Mouse (Mus musculus) layer of hippocampus, postnatal 25 days (tissue): ENCODE measurements around the gene Mt1. TPM values are rescaled to one million over a fixed set of nuclear protein-coding genes. Genes with fewer than 3 reads are reported as not detected.

Experiments
- DNase-seq, 2 experiments: peaks; one replicate each; pipeline ENCODE4 v3.0.0; 2022; ENCODE audit warnings: mixed read lengths in 2 of 2, low spot score in 1 of 2; ENCODE audit errors: extremely low spot score in 1 of 2
- total RNA-seq, 2 experiments: library from RNA; stranded (reverse); gene quantifications; 2 replicates each; pipeline ENCODE4 v1.2.3; 2021

Gene Mt1
- total RNA-seq, 2 experiments from 2014 or later, result 584 to 804 TPM

DNA sequence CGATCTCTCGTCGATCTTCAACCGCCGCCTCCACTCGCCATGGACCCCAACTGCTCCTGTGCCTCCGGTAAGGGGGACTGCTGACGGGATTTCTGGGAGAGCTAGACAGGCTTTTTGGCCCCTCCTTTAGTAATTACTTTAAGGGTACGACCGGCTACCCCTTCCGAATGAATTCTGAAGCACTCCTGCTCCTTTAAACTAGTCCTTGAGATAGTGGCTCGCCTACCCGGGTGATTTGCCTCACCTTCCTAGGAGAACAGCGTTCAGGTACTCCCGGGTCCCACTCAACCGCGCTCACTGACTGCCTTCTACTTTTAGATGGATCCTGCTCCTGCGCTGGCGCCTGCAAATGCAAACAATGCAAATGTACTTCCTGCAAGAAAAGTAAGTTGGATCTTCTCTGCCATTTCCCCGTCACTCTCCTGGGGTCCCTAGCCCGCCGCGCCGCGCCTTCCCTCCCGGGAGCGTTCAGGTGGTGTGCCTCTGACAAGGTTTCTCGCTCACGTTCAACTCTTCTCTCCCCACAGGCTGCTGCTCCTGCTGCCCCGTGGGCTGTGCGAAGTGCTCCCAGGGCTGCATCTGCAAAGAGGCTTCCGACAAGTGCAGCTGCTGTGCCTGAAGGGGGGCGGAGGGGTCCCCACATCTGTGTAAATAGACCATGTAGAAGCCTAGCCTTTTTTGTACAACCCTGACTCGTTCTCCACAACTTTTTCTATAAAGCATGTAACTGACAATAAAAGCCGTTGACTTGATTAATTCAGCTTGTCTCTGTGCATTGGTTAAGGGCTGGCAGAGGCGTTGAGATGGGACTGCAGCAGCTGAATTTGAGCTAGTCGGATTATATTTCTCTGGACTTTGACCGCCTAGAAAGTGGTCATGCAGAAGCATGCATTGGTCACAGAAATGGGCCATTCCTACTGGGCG, 5.8 kb upstream of the Mt1 start:
- DNase-seq, result peak in 1 of 2 experiments; percentile 42

DNA sequence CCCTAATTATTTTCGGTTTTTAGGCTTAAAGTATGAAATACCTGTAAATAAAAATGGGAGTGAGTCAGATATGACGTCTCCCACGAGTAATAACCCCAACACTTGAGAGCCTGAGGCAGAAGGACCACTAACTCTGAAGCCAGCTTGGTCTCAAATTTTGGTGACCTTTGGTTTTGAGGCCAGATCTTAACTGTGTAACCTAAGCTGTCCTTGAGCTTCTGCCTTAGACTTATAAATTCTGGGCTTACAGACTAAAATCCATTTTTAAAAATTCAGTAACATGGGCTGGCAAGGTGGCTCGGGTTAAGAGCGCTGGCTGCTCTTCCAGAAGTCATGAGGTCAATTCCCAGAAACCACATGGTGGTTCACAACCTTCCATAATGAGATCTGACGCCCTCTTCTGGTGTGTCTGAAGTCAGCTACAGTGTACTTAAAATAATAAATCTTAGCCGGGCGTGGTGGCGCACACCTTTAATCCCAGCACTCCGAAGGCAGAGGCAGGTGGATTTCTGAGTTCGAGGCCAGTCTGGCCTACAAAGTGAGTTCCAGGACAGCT, 5.0 kb upstream of the Mt1 start:
- DNase-seq, result no peak

DNA sequence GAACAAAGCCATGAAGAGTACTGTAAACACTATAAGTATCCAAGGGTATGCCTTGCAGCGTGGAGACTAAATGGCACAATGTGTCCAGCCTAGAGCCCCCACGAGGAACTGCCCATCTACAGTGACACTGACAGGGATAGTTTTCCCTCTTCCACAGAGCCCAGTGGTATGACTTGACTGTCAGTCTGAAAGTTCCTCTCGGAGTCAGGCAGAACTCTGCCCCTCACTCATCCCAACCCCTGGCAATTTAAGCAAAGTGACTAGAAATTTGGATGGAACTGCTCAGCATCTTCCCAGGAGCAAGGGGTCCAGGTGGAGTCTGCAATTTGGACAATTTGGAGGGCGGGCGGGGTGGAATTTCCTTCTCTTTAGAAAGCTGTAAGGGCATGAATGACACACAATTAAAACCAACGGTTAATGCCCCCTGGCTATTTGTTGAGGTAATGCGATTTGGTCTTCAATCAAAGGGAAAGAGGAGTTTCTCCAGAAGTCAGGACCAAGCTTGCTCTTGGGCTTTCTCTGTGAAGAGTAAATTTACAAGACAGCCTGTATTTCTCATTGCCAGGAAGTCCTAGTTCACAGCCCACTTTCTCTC, 4.2 kb upstream of the Mt1 start:
- DNase-seq, result no peak

DNA sequence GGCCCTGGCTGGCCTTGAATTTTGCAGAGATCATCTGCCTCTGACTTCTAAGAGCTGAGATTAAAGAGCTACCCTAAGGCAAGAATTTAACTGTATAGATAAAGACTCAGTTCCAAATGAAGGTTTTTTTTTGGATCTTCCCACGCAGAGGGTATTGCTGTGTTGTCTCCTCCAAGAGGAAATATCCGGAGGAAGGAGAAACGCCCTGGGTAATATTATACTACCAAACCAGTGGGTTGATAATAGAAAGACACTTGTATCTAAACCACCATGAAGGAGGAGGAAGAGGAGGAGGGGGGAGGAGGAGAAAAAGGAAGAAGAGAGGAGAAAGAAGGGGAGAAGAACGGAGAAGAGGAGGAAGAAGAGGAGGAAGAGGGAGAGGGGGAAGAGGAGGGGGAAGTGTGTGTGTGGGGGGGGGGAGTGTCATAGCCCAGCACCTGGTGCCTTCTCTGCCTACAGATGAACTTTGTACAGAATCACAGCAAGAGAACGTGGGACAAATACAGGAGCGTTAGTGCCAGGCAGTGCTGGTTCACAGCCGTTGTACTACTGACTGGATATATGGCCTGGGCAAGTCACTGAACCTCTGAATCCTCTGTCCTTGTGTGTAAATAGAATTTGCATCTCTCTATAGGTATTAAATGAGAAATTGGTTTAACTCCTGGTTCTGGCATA, 1.0 kb upstream of the Mt1 start:
- DNase-seq, result no peak

DNA sequence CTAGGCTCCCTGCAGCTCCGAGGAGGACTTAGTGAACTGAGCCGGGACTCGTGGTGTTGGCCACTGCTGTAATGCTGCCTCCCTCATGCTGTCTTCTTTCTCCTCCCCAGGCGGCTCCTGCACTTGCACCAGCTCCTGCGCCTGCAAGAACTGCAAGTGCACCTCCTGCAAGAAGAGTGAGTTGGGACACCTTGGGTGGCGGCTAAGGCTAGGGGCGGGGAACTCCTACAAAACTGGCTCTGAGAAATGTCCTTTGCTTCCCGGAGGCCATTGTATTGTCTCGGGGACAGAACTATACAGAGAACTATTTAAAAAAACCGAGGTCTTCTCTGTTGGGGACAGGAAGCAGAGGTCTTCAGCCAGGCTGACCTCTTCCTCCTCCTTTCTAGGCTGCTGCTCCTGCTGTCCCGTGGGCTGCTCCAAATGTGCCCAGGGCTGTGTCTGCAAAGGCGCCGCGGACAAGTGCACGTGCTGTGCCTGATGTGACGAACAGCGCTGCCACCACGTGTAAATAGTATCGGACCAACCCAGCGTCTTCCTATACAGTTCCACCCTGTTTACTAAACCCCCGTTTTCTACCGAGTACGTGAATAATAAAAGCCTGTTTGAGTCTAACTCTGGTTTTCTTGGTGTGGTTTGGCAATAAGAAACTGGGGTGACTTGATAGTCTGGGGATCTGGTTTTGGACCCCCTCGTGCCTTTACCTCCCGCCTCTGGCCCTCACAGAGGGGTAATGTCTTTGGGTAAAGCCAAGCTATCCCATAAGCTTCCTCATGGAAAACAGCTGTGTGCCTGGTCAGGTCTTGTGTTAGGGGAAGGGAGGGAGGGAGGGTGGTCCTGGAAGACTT, 1.1 kb downstream of the Mt1 start:
- DNase-seq, result no peak

DNA sequence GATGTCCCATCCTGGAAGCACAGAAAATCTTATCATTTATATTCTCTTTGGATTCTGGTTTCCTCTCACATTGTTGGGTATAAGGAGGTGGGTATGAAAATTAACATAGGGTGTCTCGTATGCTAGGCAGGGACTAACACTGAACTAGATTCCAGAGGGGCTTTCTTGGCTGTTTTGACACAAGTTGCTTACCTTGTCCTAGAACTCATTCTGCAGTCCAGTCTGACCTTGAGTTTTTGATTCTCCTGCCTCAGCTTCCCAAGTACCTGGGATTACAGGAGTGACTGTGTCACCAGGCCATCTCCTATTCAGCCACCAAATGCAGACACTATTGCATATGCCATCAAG, 1.7 kb downstream of the Mt1 start:
- no peak for DNase-seq

DNA sequence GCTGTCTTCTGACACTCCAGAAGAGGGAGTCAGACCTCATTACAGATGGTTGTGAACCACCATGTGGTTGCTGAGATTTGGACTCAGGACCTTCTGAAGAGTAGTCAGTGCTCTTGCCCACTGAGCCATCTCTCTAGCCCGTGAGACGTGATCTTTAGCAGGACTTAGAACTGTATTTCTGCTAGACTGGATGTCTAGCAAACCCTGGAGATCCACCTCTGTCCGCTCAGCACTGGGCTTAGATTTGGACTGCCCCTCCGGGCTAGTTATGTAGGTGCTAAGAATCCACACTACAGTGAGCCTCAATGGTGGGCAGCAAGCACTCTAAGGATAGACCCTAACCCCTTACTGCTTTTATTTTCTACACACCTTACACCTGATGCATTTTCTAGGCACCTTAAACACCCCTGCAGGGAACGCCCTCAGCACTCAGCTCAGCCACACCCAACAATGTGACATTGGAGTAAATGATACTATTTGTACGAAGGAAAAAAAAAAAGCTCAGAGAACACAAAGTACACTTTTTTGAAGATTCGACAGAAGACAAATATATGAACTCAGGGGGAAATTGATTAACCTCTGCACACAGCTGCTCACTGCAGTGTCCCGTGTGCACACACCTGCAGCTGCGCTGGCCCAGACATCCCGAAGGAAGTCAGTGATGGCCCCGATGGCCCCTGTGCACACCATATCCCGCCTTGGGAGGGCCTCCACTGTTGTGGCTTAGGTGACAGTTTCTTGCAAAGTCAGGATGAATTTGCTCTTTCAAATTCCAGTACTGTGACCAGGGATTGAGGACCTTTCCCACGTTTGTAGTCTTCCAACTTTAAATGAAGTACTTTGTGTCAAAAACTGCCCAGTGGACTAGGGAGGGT, 3.4 kb downstream of the Mt1 start:
- no peak for DNase-seq

DNA sequence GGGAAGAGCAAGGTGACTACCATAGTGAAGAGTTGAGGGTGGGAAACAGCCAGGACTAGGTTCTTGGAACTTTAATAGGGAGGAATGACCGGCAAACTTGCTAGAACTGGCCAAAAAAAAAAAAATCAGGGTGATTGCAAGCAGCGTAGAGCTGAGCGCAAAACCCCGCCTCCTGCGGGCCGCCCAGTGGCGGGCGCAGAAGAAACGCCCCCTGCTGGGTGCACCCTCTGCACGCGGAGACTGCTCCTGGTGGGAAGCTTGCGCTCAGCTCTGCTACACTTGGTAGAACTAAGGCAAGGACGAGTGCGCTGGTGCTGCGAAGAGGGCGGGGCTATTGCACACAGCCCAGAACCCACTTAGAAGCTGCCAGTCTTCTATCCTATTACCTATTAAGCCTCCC, 4.2 kb downstream of the Mt1 start:
- peak; percentile 47 to 69 for DNase-seq

DNA sequence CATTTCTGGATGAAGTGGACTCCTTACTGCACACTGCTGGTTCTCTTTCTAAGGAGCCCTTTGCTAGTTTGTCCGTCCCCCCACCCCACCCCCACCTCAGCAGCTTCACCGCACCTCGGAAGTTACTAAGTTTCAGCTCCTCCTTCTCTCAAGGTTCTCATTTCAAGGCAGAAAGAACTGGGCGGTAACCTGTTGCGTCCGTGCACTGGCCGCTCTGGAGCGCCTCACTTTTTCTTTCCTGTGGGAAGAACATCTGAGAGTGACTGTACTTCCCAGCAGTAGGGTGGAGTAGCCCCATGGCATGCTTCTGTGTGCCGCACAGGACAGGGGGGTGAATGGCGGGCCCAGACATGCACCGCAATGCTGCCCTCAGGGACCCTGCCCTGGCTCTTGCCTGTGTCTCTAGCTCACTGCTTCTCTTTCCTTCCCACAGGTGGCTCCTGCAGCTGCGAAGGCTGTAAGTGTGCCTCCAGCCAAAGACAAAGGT, 5.5 kb downstream of the Mt1 start:
- no peak for DNase-seq

DNA sequence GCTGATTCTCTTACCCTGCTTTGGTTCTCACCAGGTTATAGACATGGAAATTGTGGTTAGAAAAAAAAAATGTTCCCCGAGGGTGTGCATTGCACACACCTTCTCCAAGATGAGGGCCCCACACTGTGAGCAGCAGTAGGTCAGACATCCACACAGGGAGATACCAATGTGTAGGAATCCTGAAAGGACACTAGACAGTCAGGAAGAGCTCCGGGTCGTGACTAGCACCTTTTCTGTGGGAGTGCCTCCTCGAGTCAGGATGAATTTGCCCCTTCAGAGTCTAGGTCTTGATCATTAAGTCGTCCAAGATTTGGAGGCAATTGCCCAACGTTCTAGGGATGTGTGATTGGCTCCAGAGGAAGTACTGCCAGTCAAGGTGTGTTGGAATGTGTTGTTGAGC, 6.9 kb downstream of the Mt1 start:
- no peak for DNase-seq

DNA sequence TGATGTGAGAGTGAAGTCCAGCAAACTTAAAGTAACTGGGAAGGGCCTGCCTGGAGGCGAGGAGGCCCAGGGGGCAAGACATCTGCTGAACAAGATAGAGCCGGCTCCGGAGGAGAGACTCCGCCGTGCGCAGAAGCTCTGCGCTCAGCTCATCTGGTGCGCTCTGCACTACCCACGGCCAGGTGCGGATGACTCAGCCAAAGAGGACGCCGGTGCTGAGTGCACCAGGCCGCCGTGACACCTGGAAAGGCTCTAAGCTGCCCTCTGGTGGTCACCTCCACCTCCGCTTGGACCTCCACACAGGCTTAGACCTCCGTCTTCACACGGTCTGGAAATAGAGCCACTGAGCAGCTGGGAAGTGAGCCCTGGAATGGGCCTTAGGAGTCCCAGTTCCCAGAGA, 7.7 kb downstream of the Mt1 start:
- no peak for DNase-seq

DNA sequence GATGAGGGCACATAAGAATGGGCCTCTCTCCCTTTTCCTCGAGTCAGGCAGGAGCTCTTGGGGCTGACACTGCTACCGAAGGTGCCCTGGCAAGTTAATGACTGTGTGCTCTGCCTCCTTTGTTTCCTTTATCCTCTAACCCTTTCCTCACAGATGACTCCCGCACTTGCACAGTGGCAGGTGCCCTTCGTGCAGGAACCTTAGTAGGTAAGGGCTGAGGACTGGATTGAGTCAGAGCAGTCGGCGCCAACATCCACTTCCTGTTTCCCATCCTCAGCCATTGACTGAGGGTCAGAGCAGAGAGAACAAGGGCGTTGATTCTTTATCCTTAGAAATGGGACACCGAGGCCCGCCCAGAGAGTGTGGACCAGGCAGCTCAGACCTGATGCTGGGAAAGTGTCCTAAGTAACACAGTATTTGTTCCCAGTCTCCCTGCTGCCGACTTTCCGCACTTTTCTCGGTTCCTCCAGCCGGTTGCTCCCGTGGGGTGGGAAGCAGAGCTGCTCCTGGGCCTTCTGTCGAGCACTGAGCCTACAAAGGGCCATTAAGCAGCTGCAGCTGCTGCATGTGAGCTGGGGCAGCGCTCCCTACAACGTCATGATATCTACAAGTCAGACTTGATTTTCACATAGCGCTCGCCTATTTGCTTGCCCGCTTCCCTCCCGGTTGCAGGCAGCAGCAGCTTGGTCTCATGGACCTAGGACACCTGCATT, 8.6 kb downstream of the Mt1 start:
- DNase-seq, result no peak

DNA sequence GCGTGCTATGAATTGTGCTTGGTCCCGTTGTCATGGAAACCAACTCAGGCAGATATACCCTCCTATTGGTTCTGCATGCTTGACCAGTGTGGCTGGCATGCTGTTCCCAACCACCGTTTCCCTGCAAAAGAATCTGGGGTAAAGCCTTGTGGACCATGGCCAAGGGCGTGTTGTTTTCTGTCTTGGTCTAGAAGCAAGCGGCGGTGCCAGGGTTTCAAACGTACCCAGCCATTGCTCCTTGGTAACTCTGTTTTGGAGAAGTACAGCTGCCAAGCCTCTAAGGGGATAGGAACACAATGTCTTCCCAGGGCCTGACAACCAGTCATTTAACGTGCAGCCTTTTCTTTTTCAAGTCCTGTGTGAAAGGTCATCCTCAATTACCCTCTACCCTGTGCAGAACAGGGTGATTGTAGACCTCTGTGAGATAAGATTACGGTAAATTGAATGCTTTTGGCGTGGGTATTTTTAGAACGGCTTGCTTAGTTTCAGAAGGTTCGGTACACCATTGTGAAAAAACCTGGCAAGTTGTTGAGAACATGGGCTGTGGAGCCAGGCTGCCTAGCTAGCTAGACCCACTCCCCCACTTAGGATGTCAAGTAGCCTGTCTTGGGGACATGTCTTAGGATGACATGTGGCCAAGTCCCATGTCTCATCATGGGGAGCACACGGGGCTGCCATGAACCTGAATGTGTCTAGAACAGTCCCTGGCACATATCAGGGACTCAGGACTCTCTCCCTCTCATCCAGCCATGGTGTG, 10.6 kb downstream of the Mt1 start:
- DNase-seq, result no peak

DNA sequence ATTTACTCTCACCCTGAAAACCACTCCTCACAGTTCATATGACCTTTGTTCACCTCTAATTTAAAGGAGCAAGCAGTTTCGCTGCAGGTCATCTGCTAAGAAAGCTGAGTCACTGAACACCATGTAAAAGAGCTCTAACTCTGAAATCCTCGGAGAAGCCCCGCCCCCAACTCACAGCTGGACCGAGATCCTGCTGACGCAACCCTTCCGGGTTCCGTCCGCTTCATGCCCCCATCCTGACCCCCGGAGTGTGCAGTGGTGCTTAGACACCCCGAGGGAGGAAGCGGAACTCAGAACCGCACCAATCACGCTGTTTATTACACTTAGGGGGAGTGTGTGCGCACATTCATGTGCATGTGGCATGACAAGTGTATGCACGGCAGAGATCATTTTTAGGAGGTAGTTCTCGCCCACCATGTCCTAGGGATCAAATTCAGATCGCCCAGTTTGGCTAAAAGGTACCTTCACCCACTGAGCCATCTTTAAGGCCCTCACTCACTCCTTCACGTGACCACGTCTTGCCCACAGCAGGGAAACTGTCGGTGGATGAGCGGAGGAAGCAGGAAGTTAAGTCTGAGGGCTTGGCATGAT, 12.3 kb downstream of the Mt1 start:
- DNase-seq, result no peak

DNA sequence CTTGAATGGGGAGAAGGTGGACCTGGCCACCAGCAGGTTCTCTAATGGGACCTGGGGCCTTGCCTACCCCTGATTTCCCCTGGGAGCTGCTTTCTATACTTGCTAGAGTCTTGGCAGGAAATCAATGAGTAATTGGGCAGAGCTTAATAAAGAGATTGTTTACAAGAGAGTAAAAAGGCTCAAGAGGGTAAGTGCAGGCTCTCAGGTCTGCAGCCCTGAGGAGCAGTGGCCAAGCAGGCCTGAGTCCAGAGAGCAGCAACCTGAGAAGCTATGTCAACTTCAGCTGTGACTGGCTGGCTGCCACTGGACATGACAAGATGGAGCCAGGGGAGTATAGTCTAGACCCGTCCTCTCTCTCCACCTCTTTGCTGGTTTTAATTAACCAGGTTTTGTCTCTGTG, 14.0 kb downstream of the Mt1 start:
- DNase-seq, result no peak

DNA sequence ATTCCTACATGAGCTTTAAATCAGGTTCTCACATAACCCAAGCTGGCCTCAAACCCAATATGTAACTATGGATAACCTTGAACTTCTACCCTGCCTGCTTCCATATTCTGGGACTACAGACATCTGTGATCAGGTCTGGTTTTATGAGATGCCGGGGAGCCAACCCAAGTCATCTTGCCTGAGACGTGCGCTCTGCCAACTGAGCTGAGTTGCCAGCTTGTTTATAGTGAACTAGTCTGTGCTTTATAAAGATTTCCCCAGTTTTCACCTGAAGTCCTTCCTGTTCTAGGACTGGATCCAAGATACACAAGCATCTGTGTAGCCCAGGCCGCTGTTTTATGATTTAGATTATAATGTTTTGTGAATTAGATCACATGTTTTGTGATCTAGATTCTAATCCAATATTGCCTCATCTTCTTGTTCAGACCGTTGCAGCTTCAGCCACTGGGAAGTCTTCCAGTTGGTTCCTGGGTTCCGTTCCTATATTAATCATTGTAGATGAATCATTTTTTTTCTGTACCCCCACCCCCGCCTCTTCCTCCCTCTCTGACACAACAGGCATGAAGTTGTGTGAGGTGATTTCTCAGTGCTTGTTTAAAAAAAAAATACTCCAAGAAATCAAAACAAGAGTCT, 15.8 kb downstream of the Mt1 start:
- DNase-seq, result no peak
